ENCODE assay signal across 8 mouse cellular contexts in the genomic region with DNA sequence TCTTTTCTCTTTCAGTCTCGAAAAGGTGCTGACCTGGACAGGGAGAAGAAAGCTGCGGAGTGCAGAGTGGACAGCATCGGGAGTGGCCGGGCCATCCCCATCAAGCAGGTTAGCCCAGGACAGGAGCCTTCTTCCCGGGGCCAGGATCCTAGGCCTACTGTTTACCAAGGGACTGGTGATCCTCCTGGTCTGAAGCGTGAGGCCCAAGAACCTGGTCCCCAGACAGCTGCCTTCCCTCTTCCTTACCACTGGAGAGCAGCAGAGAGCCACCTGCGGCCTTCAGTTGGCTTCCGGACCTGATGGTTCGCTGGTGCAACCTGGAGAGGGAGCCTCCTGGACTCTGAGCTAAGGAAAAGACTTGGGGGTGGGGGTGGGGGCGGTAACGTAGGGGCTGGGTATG. TPM values are rescaled to one million over a fixed set of nuclear protein-coding genes. Genes with fewer than 3 reads are reported as not detected.
DNase-seq lines count a peak whose midpoint lies in the region; ATAC-seq lines count a peak whose summit lies in the region.

No protein-coding gene starts in this region.

- no peak overlapping the region; the same call in 1 of the 2 replicates for H3K4me3 ChIP-seq in liver, embryonic 16.5 days (ENCODE audit: low read depth, low read length)
- H3K4me3 ChIP-seq in neural tube, embryonic 12.5 days: no peak overlapping the region

- H3K4me2 ChIP-seq in liver, embryonic 16.5 days (ENCODE audit: low read depth, low read length): 0 out of 2 replicates have a peak overlapping the region, but pooled peaks have one; percentile 5
- H3K4me2 ChIP-seq in neural tube, embryonic 12.5 days (replicated peaks): no peak overlapping the region

- no peaks in the 10 kb centered on the region for H3K9me3 ChIP-seq in liver, embryonic 16.5 days (replicated peaks; ENCODE audit: control insufficient read depth, low read length)
- no peaks in the 10 kb centered on the region for H3K9me3 ChIP-seq in neural tube, embryonic 12.5 days

- H3K4me1 ChIP-seq in liver, embryonic 16.5 days (ENCODE audit: control insufficient read depth, low read depth, low read length): peaks cover 3% of the 10 kb centered on the region
- H3K4me1 ChIP-seq in neural tube, embryonic 12.5 days: peaks cover 57% of the 10 kb centered on the region

- ATAC-seq in CD4-positive, CD25-positive, alpha-beta regulatory T cell, adult 4 months: peak; percentile 79
- no peak; the same call in 1 of the 2 replicates for ATAC-seq in liver, embryonic 16.5 days (ENCODE audit: low read depth)
- ATAC-seq in neural tube, embryonic 12.5 days (ENCODE audit: low FRiP score, low read depth): peak; percentile 14

- H3K27ac ChIP-seq in liver, embryonic 16.5 days (ENCODE audit: low read length): peak overlapping the region; percentile 62
- no peak overlapping the region for H3K27ac ChIP-seq in neural tube, embryonic 12.5 days

- H3K36me3 ChIP-seq in liver, embryonic 16.5 days (ENCODE audit: control insufficient read depth, insufficient read depth): peaks cover 12% of the 10 kb centered on the region
- peaks cover 70% of the 10 kb centered on the region for H3K36me3 ChIP-seq in neural tube, embryonic 12.5 days

- H3K27me3 ChIP-seq in liver, embryonic 16.5 days (ENCODE audit: control insufficient read depth, insufficient read depth, low read depth, low read length): no peaks in the 10 kb centered on the region
- peaks cover 5% of the 10 kb centered on the region; the same call in 1 of the 2 replicates for H3K27me3 ChIP-seq in neural tube, embryonic 12.5 days (replicated peaks)

- peak; percentile 81 for DNase-seq in adipocyte (ENCODE audit: low spot score)
- DNase-seq in embryo, embryonic 10 days (ENCODE audit: low spot score): peak; percentile 83
- peak; percentile 49 for DNase-seq in heart, adult 8-10 months (ENCODE audit: low spot score)
- DNase-seq in kidney, adult 9 months: peak; percentile 91
- DNase-seq in thymus, postnatal 14 days: peak; percentile 57

- no peak overlapping the region for H3K9ac ChIP-seq in liver, embryonic 16.5 days (ENCODE audit: low read depth, low read length)
- no peak overlapping the region for H3K9ac ChIP-seq in neural tube, embryonic 12.5 days

- 47% methylated on average over 11 of the region's 11 CpGs for WGBS in liver, embryonic 16.5 days (ENCODE audit: insufficient replicate concordance)
- WGBS in neural tube, embryonic 12.5 days: 22% methylated on average over 11 of the region's 11 CpGs

RNA-seq across cellular contexts. Expression of gene Agap3, which starts 31.3 kb away (rescaled TPM):
- polyA plus RNA-seq in CD4-positive, CD25-positive, alpha-beta regulatory T cell, adult 4 months (2017; shearing (Covaris generic)): 1 to 10 TPM; 5.5 to 8.6 TPM
- total RNA-seq in heart, adult 8-10 months (2022): 100 to 1,000 TPM in 1 of 4 experiments, 10 to 100 TPM in 3; 88.8 to 101 (median 95.0) TPM
- polyA plus RNA-seq in liver, embryonic 16.5 days (2015; fragmentation: Nextera tagmentation; extraction: Ambion mirVana): 4.4 and 5.0 TPM in 2 replicates
- polyA plus RNA-seq in neural tube, embryonic 12.5 days (2016; fragmentation: Nextera tagmentation; extraction: Ambion mirVana): 109 and 113 TPM in 2 replicates

RNA-seq across cellular contexts. Expression of gene Tmub1, which starts 35.7 kb away (rescaled TPM):
- polyA plus RNA-seq in CD4-positive, CD25-positive, alpha-beta regulatory T cell, adult 4 months (2017; shearing (Covaris generic)): 10 to 100 TPM; 72.9 to 95.2 TPM
- total RNA-seq in heart, adult 8-10 months (2022): 10 to 100 TPM in 3 of 4 experiments, 1 to 10 TPM in 1; 9.8 to 12.3 (median 11.8) TPM
- 5.5 and 6.1 TPM in 2 replicates for polyA plus RNA-seq in liver, embryonic 16.5 days (2015; fragmentation: Nextera tagmentation; extraction: Ambion mirVana)
- polyA plus RNA-seq in neural tube, embryonic 12.5 days (2016; fragmentation: Nextera tagmentation; extraction: Ambion mirVana): 35.3 and 40.0 TPM in 2 replicates

RNA-seq across cellular contexts. Expression of gene Fastk, which starts 38.2 kb away (rescaled TPM):
- polyA plus RNA-seq in CD4-positive, CD25-positive, alpha-beta regulatory T cell, adult 4 months (2017; shearing (Covaris generic)): 10 to 100 TPM; 53.4 to 57.0 TPM
- total RNA-seq in heart, adult 8-10 months (2022): 100 to 1,000 TPM; 297 to 351 (median 327) TPM
- polyA plus RNA-seq in liver, embryonic 16.5 days (2015; fragmentation: Nextera tagmentation; extraction: Ambion mirVana): 44.9 and 53.4 TPM in 2 replicates
- 114 TPM in 2 replicates for polyA plus RNA-seq in neural tube, embryonic 12.5 days (2016; fragmentation: Nextera tagmentation; extraction: Ambion mirVana)

RNA-seq across cellular contexts. Expression of gene Gbx1, which starts 43.7 kb away (rescaled TPM):
- not detected for polyA plus RNA-seq in CD4-positive, CD25-positive, alpha-beta regulatory T cell, adult 4 months (2017; shearing (Covaris generic))
- not detected for total RNA-seq in heart, adult 8-10 months (2022)
- polyA plus RNA-seq in liver, embryonic 16.5 days (2015; fragmentation: Nextera tagmentation; extraction: Ambion mirVana): not detected in 2 replicates
- polyA plus RNA-seq in neural tube, embryonic 12.5 days (2016; fragmentation: Nextera tagmentation; extraction: Ambion mirVana): 11.0 and 12.0 TPM in 2 replicates

RNA-seq across cellular contexts. Expression of gene Asb10, which starts 57.5 kb away (rescaled TPM):
- polyA plus RNA-seq in CD4-positive, CD25-positive, alpha-beta regulatory T cell, adult 4 months (2017; shearing (Covaris generic)): not detected
- 100 to 1,000 TPM in 2 of 4 experiments, 10 to 100 TPM in 2; 97.3 to 112 (median 103) TPM for total RNA-seq in heart, adult 8-10 months (2022)
- polyA plus RNA-seq in liver, embryonic 16.5 days (2015; fragmentation: Nextera tagmentation; extraction: Ambion mirVana): 0.07 TPM in 1 of 2 replicates, not detected in the other
- polyA plus RNA-seq in neural tube, embryonic 12.5 days (2016; fragmentation: Nextera tagmentation; extraction: Ambion mirVana): 0.37 and 0.82 TPM in 2 replicates

Comparison
In these comparisons a context has a peak if more than half of its experiments do, and no peak if none do; other contexts are left out.
1. RNA of gene Agap3, which starts 31.3 kb away (polyA plus RNA-seq): 109 to 113 TPM in neural tube, embryonic 12.5 days; 5.5 to 8.6 TPM in CD4-positive, CD25-positive, alpha-beta regulatory T cell, adult 4 months and 4.4 to 5.0 TPM in liver, embryonic 16.5 days; every median in the first group is over 10 times any median in the second.
2. Peak in every context shown above with its lines, with median percentiles within 50 percentile points of each other: DNase-seq.